Mouse (Mus musculus) erythroblast, embryonic 14.5 days (primary cell): ENCODE data around the gene Ncapg2.

Experiments used
- GATA1 ChIP-seq: IDR thresholded peaks from 2 replicates; pipeline ENCODE4 v1.6.1; 2012; ENCODE audit warnings: low read length, inconsistent platforms, mixed read lengths
- TAL1 ChIP-seq: IDR thresholded peaks from 3 replicates; pipeline ENCODE4 v1.6.1; 2012; ENCODE audit warnings: low read length, inconsistent platforms, mixed read lengths

DNA sequence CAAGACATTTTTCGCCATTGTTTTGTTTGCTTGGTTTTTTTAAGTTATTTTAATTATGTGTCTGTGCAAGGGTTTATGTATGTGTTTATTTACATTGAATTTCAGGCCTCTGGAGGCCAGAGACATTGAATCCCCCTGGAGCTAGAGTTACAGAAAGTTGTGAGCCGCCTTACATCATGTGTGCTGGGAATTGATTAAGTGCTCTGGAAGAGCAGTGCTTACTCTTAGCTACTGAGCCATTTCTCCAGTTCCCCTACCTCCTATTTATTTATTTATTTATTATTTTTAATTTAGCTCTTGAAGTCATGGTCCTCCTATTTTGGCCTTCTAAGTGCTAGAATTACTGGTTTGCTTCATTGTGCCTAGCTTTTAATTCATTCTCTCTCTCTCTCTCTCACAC is 16.5 kb downstream of the Ncapg2 start:
- no peak for TF ChIP-seq TAL1
- TF ChIP-seq GATA1, result no peak
